Mouse (Mus musculus) megakaryocyte, embryonic 14.5 days (primary cell): ENCODE results near the gene Akr1e1. TPM values are rescaled to one million over a fixed set of nuclear protein-coding genes. Genes with fewer than 3 reads are reported as not detected.

Experiments used
- H3K27me3 ChIP-seq: replicated peaks from 2 replicates; pipeline ENCODE3; 2012; ENCODE audit warnings: inconsistent platforms
- H3K36me3 ChIP-seq: replicated peaks from 2 replicates; pipeline ENCODE3; 2012; ENCODE audit warnings: low read length, inconsistent platforms, mixed read lengths
- H3K4me1 ChIP-seq: 2 replicates; pipeline ENCODE4 v1.6.1; 2012; ENCODE audit warnings: inconsistent platforms
- H3K4me3 ChIP-seq: replicated peaks from 2 replicates; pipeline ENCODE3; 2012; ENCODE audit warnings: moderate library complexity, mild to moderate bottlenecking, inconsistent platforms
- H3K9me3 ChIP-seq: 2 replicates; pipeline ENCODE4 v1.6.1; 2012; ENCODE audit warnings: inconsistent platforms
- FLI1 ChIP-seq: IDR thresholded peaks from 2 replicates; pipeline ENCODE4 v1.6.1; 2012; ENCODE audit warnings: low read length, inconsistent platforms, mixed read lengths
- GATA1 ChIP-seq: IDR thresholded peaks from 3 replicates; pipeline ENCODE4 v1.6.1; 2012; ENCODE audit warnings: mixed read lengths, low read length, inconsistent platforms, borderline replicate concordance
- polyA plus RNA-seq: library from polyadenylated mRNA; stranded (reverse); fragments of >175 nt; gene quantifications from 2 replicates; pipeline ENCODE4 v1.2.3, GENCODE M21; 2012; ENCODE audit warnings: low replicate concordance; ENCODE audit not compliant: insufficient read depth

Akr1e1 gene
- polyA plus RNA-seq, 1 experiment, result not detected

- no peak for TF ChIP-seq GATA1
- no peak for TF ChIP-seq FLI1
- no peaks in the 10 kb centered on the region for H3K36me3 ChIP-seq
- peaks cover 7% of the 10 kb centered on the region for H3K9me3 ChIP-seq
- no peaks in the 10 kb centered on the region for H3K4me1 ChIP-seq
- no peak within 1 kb of the TSS for H3K4me3 ChIP-seq
- H3K27me3 ChIP-seq, result no peaks in the 10 kb centered on the region
Measured at GRCm38 (mm10) chr13:4573871-4574270, 35.1 kb downstream of the Akr1e1 start, which contains the start of gene Akr1c21. Akr1c21 (plus strand) TSS chr13:4574075.

DNA sequence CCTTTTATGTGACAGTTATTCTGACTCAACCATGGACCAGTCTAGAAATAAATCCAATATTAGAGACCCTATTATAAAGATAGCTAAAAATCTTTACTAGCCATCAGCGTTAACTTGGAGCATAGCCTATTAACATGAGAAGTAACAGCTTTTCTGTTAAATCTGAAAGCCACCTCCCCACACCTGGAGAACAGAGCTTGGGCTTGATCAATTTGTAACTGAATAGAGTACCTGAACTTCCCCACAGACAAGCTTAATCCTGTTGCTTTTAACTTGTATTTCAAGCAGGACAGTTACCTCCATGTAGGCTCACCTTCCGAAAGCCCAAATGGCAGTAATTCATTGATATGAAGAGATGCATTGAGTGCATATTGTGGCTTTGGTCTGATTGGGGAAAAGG is 43.0 kb downstream of the Akr1e1 start:
- H3K4me1 ChIP-seq, result no peaks in the 10 kb centered on the region
- no peak for TF ChIP-seq FLI1
- no peak for TF ChIP-seq GATA1
- no peaks in the 10 kb centered on the region for H3K27me3 ChIP-seq
- H3K36me3 ChIP-seq, result no peaks in the 10 kb centered on the region
- H3K4me3 ChIP-seq, result no peak overlapping the region
- peaks cover 5% of the 10 kb centered on the region; the same call in 1 of the 2 replicates for H3K9me3 ChIP-seq

- Histone ChIP-seq H3K4me1 (no peaks in the 10 kb centered on the region), H3K36me3 (no peaks in the 10 kb centered on the region), H3K4me3 (no peak overlapping the region), H3K9me3 (0 out of 2 replicates have a peak, but pooled peaks cover 3% of the 10 kb centered on the region), H3K27me3 (no peaks in the 10 kb centered on the region)
- TF ChIP-seq GATA1, result no peak
- no peak for TF ChIP-seq FLI1
Measured at GRCm38 (mm10) chr13:4560500-4560899, 48.5 kb downstream of the Akr1e1 start.

GRCm38 (mm10) chr13:4559143-4559542 is 49.8 kb downstream of the Akr1e1 start:
- Histone ChIP-seq H3K27me3 (no peaks in the 10 kb centered on the region), H3K4me3 (no peak overlapping the region)
- TF ChIP-seq GATA1, result no peak
- no peak for TF ChIP-seq FLI1

More at GRCm38 (mm10) chr13:4559143-4559542, 49.8 kb downstream of the Akr1e1 start:
- no peaks in the 10 kb centered on the region for H3K36me3 ChIP-seq
- no peaks in the 10 kb centered on the region for H3K4me1 ChIP-seq
- H3K9me3 ChIP-seq, result 0 out of 2 replicates have a peak, but pooled peaks cover 3% of the 10 kb centered on the region

Other genes starting within 250 kb of the Akr1e1 start
- gene Akr1c6, start 174.9 kb downstream of the Akr1e1 start, polyA plus RNA-seq, result not detected in 2 replicates
- not detected in 2 replicates for gene Akr1c20, start 85.8 kb downstream of the Akr1e1 start, polyA plus RNA-seq
- gene Akr1c21, start 35.1 kb downstream of the Akr1e1 start, polyA plus RNA-seq, result not detected in 2 replicates